Mouse (Mus musculus) urinary bladder, postnatal 0 days (tissue): ENCODE data around the gene Tmem203. TPM values are rescaled to one million over a fixed set of nuclear protein-coding genes. Genes with fewer than 3 reads are reported as not detected.

ENCODE experiments used
- polyA plus RNA-seq: library from polyadenylated mRNA; unstranded; fragments of >200 nt; fragmentation: Nextera tagmentation; extraction: Ambion mirVana; gene quantifications from 2 replicates; pipeline ENCODE4 v1.2.1, GENCODE M21; 2015

Gene Tmem203
- 35.6 and 37.6 TPM in 2 replicates for polyA plus RNA-seq

DNA sequence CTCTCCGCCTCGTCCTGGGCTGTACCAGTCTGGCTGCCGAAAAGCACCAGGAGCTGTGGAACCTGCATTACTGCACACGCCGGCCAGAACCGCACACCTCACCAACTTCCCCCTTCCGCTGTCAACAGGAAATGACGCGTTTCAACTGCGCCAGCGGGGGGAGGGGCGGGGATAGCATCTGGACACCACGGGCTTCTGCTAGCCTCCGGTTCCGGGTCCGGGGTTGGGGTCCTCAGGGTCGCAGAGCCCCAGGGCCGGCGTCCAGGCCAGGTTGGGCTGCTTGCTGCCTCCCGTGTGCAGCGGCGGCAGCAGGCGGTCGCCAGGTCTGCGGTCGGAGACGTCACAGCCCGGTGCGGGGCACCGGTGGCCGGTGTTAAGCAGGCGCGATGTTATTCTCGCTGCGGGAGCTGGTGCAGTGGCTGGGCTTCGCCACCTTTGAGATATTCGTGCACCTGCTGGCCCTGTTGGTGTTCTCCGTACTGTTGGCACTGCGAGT lies at the start of gene Tmem203:
TSS of gene Tmem203 (plus strand) at position 156 of the 496 bp plus-strand sequence.

DNA sequence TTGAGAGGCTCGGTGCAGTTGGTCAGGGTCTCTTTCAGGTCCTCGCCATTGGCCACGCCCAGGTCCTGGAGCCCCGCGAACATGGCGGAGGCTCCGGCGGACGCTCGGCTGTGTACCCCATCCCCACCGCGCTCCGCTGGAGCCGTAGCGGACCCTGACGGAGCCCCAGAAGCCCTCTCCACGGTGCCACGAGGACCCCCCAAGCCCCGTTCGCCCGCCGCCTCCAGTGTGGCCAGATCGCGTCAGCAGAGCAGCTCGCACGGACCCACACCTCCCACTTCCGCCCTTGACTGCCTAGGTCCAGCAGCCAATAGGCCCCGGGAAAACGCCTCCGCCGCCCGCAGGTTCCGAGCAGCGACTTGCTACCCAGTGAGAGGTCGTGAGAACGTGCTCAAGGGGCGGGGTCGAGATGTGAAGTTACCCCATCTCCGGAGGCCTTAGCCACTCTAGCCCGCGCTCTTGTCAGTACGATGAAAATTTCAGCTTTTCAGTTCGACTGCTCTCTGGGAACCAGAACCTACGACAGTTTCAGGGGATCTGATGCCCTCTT lies 44.0 kb upstream of the Tmem203 start, which contains the start of gene Nelfb:
TSS of gene Nelfb (minus strand) at position 369 of the 550 bp plus-strand sequence.

GRCm38 (mm10) chr2:25214444-25214843 lies 40.8 kb upstream of the Tmem203 start, which contains the start of gene Stpg3:
TSS of gene Stpg3 (minus strand) at chr2:25214637.

GRCm38 (mm10) chr2:25218445-25218844 lies 36.8 kb upstream of the Tmem203 start, which contains the start of gene Fam166a:
TSS of gene Fam166a (plus strand) at chr2:25218745.

DNA sequence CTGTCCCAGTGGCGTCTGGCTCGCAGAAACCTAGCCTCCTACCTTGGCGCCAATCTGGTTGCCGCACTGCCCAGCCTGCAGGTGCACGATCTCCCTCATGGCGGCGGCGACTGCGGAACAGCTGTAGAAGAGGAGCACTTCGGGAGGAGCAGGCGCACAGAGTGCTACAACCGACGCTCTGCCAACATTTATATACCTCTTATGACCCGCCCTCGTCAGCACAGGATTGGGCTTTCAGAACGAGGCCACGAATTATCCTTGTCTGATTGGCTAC lies 30.8 kb upstream of the Tmem203 start, which contains the start of gene Tubb4b:
TSS of gene Tubb4b (minus strand) at position 211 of the 274 bp plus-strand sequence.

DNA sequence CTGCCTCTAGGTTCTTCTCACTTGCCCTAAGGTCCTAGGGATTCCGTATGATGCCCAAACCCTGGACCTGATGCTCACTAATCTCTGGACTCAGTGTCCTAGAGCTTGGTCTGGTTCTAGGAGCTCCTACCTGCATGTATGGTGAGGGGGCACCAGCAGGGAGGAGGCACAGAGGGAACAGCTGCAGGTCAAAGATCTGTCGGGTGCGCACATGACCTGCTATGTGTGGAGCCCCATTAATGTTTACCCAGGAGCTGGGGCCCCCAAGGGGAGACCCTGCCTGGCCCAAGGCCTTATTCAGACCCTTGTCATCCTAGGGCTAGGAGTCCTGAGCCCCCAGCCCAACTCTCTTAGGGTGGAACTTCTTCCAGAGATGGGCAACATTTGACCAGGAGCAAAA lies 21.2 kb upstream of the Tmem203 start, which contains the start of gene Slc34a3:
TSS of gene Slc34a3 (minus strand) at position 315 of the 400 bp plus-strand sequence.

DNA sequence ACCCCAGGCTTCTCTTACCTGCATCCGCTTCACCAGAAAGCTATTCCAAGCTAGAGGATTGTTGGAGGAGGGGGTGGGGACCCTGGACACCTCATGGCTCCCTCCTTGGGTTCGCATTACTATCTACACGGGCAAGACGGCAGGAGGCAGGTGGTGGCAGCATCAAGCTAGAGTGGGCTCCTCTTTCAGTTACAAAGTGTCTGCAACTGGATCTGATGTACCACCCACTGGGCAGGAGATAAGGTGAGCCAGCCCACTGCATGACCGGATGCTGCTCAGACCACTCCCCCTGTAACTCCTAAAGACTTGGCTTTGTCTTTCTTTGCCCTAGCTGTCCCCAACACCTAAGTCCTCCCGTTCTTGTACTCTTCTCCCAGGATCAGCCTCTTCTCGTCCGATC lies 18.6 kb upstream of the Tmem203 start, which contains the start of gene Rnf224:
TSS of gene Rnf224 (minus strand) at position 174 of the 400 bp plus-strand sequence.

DNA sequence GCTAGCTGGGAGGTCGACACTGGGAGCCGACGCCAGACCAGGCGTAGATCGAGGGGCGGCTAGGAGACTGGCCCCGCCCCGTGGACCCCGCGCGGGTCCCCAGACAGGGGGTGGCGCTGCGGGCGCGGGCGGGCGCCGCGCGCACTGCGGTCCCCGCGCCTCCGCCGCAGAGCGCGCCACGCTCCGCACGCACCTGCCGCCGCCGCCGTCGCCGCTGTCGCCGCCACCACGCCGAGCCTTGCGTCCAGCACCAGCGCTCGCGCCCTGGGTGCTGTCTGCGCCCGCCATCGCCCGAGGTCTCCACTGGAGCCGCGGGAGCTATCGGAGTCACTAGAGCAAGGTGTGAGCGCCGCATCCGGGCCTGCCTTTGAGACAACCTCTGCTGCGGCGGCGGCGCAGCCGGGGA lies 13.1 kb upstream of the Tmem203 start, which contains the start of the genes Rnf208 and Cysrt1:
TSS of gene Rnf208 (plus strand) at position 155 of the 406 bp plus-strand sequence.
TSS of gene Cysrt1 (minus strand) at position 352 of the 406 bp plus-strand sequence.

GRCm38 (mm10) chr2:25246183-25247072 lies 8.8 kb upstream of the Tmem203 start, which contains the start of gene AL732309.1:
TSS of gene AL732309.1 (minus strand) at chr2:25246863.

DNA sequence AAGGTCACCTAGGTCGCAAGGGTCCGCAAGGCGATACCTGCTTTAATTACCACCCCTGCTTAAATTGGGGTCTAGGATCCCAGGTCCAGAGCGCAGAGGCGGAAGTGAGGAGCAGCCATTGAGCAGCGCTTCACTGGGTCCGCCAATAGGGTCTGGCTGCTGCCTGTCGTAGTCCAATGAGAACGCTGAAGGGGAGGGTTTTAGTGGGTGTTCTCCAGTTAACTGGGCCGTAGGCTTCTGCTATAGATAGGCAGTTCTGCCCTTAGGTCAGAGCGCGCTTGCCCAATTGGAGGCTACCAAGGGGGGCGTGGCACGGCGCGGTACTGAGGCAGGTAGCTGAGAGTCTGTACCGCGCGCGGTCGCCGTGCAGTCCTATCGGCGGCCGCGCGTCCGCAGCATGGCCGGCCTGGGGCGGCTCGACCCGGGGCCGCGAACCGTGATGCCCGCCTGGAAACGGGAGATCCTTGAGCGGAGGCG lies 7.1 kb downstream of the Tmem203 start, which contains the start of gene Tprn:
TSS of gene Tprn (plus strand) at position 328 of the 477 bp plus-strand sequence.

DNA sequence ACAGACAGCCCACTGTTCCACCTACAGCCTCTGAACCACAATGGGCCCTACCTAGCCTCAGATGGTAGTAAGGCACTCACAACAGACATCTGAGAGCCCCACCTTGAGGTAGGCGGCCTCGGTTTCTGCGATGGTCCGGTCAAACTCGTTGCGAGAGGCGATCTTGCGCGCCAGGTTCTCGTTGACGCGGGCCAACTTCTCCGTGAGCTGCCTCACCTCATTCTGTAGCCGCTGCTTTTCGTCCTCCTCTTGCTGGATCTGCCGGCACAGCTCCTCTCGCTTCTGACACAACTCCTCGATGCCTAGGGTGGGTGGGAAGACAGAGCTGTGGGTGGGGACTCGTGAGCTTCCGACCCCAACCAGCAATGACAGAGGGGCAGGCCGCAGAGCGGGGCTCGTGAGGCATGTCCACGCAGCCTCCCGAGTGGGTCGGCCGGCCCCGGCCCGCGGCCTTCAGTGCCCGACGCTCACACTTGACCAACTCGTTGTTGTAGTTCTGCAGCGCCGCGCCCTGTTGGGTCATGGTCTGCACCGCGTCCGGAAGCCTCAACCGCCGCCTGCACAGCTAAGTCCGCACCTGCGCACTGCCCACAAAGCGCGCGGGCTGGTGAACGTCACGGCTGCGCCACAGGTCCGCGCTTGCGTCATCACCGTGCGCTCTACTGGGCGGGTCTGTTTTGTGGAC lies 16.7 kb downstream of the Tmem203 start, which contains the start of the genes Ssna1 and Anapc2:
TSS of gene Ssna1 (minus strand) at position 612 of the 685 bp plus-strand sequence.
TSS of gene Anapc2 (plus strand) at position 652 of the 685 bp plus-strand sequence.

DNA sequence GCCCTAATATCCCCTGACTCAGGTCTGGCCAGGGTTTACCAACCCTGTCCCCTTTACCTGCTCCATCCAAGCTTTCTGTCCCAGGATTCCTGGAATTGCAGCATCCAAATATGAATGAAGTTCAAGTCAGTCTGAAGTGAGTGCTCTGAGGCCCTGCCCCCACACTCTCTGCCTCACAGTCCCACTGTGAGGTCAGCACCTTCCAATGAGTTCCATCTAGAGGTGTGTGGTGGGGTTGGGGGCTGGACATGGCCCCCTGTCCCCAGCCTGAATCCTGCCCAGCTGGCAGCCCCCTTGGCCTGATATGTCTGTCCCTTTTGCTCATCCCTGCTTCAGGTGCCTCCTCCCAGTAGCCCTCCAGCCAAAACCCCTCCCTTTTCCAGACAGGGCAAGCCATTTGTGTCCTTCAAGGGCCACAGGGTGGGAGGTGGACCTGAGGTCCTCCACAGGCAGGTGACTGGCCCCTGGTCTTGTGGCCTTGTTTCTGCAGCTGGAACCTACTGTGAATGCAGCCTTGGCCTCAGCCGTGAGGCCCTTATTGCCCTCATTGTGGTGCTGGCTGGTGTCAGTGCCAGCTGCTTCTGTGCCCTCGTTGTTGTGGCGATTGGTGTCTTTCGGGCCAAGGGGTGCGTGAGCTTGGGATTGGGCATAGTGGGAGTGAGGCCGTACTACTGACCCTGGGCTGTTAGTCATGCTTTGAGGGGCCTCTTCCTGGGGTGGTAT lies 32.8 kb downstream of the Tmem203 start, which contains the start of gene Tmem210:
TSS of gene Tmem210 (plus strand) at position 219 of the 723 bp plus-strand sequence.

GRCm38 (mm10) chr2:25289651-25290050 lies 34.4 kb downstream of the Tmem203 start, which contains the start of gene Lrrc26:
TSS of gene Lrrc26 (plus strand) at chr2:25289915.

Other genes with a start within 250 kb of the Tmem203 start
- 35.9 and 40.2 TPM in 2 replicates for gene Nsmf, start 201.1 kb upstream of the Tmem203 start, polyA plus RNA-seq
- gene Entpd8, start 175.1 kb upstream of the Tmem203 start, polyA plus RNA-seq = not detected in 2 replicates
- 0.23 and 0.29 TPM in 2 replicates for gene Noxa1, start 160.3 kb upstream of the Tmem203 start, polyA plus RNA-seq
- gene Nrarp, start 74.7 kb upstream of the Tmem203 start, polyA plus RNA-seq = 11.0 and 13.9 TPM in 2 replicates
- 11.9 and 14.0 TPM in 2 replicates for gene Tor4a, start 58.6 kb upstream of the Tmem203 start, polyA plus RNA-seq
- gene Nelfb, start 44.0 kb upstream of the Tmem203 start, polyA plus RNA-seq = 52.2 and 57.0 TPM in 2 replicates
- gene Stpg3, start 40.8 kb upstream of the Tmem203 start, polyA plus RNA-seq = not detected in 2 replicates
- gene Fam166a, start 36.7 kb upstream of the Tmem203 start, polyA plus RNA-seq = not detected in 2 replicates
- 397 and 469 TPM in 2 replicates for gene Tubb4b, start 30.7 kb upstream of the Tmem203 start, polyA plus RNA-seq
- not detected in 2 replicates for gene Slc34a3, start 21.1 kb upstream of the Tmem203 start, polyA plus RNA-seq
- gene Rnf224, start 18.7 kb upstream of the Tmem203 start, polyA plus RNA-seq = 0.10 TPM in 1 of 2 replicates, not detected in the other
- gene Rnf208, start 13.2 kb upstream of the Tmem203 start, polyA plus RNA-seq = 6.1 and 6.2 TPM in 2 replicates
- 10.0 and 10.6 TPM in 2 replicates for gene Cysrt1, start 13.0 kb upstream of the Tmem203 start, polyA plus RNA-seq
- 7.6 and 8.0 TPM in 2 replicates for gene AL732309.1, start 8.6 kb upstream of the Tmem203 start, polyA plus RNA-seq
- 6.5 and 7.2 TPM in 2 replicates for gene Tprn, start 7.2 kb downstream of the Tmem203 start, polyA plus RNA-seq
- 137 and 141 TPM in 2 replicates for gene Ssna1, start 17.0 kb downstream of the Tmem203 start, polyA plus RNA-seq
- gene Anapc2, start 17.0 kb downstream of the Tmem203 start, polyA plus RNA-seq = 88.7 and 91.4 TPM in 2 replicates
- gene Tmem210, start 32.7 kb downstream of the Tmem203 start, polyA plus RNA-seq = not detected in 2 replicates
- 0.97 and 0.98 TPM in 2 replicates for gene Lrrc26, start 34.5 kb downstream of the Tmem203 start, polyA plus RNA-seq
- gene Grin1, start 63.7 kb downstream of the Tmem203 start, polyA plus RNA-seq = 2.3 and 3.2 TPM in 2 replicates
- 32.5 and 37.0 TPM in 2 replicates for gene Man1b1, start 76.9 kb downstream of the Tmem203 start, polyA plus RNA-seq
- 13.1 and 14.8 TPM in 2 replicates for gene Dpp7, start 100.9 kb downstream of the Tmem203 start, polyA plus RNA-seq
- 34.1 and 37.0 TPM in 2 replicates for gene Uap1l1, start 110.2 kb downstream of the Tmem203 start, polyA plus RNA-seq
- gene Sapcd2, start 116.9 kb downstream of the Tmem203 start, polyA plus RNA-seq = 5.6 and 5.9 TPM in 2 replicates
- gene Entpd2, start 140.4 kb downstream of the Tmem203 start, polyA plus RNA-seq = 38.2 and 39.1 TPM in 2 replicates
- gene Npdc1, start 143.9 kb downstream of the Tmem203 start, polyA plus RNA-seq = 58.9 and 59.9 TPM in 2 replicates
- 0.08 TPM in 1 of 2 replicates, not detected in the other for gene Fut7, start 167.8 kb downstream of the Tmem203 start, polyA plus RNA-seq
- gene Abca2, start 173.3 kb downstream of the Tmem203 start, polyA plus RNA-seq = 1.5 and 1.6 TPM in 2 replicates
- 10.4 and 12.0 TPM in 2 replicates for gene Clic3, start 201.4 kb downstream of the Tmem203 start, polyA plus RNA-seq
- gene Paxx, start 205.7 kb downstream of the Tmem203 start, polyA plus RNA-seq = 34.9 and 35.2 TPM in 2 replicates
- gene Ptgds, start 214.6 kb downstream of the Tmem203 start, polyA plus RNA-seq = 0.47 and 0.68 TPM in 2 replicates
- gene Lcn12, start 238.5 kb downstream of the Tmem203 start, polyA plus RNA-seq = not detected in 2 replicates
- 68.9 and 70.0 TPM in 2 replicates for gene Fbxw5, start 245.3 kb downstream of the Tmem203 start, polyA plus RNA-seq
- gene C8g, start 246.3 kb downstream of the Tmem203 start, polyA plus RNA-seq = 1.8 and 3.6 TPM in 2 replicates